Mouse (Mus musculus) neutrophil, adult 5-6 weeks (primary cell): Measurements from ENCODE around the gene Tmem192. TPM values are rescaled to one million over a fixed set of nuclear protein-coding genes. Genes with fewer than 3 reads are reported as not detected.

ENCODE experiments used
- ATAC-seq: fragments of 151-379, 151-347 bp; 2 replicates; pipeline ENCODE4 v1.8.0; 2017; ENCODE audit warnings: mild to moderate bottlenecking, moderate TSS enrichment; ENCODE audit not compliant: insufficient number of reproducible peaks, poor library complexity, low FRiP score, severe bottlenecking; ENCODE audit errors: extremely low read depth
- total RNA-seq: library from RNA; stranded (forward); fragments of 200-1000 nt; gene quantifications from 2 replicates; pipeline ENCODE4 v1.2.3, GENCODE M21; 2017

The Tmem192 gene
- total RNA-seq: 13.3 and 17.6 TPM in 2 replicates

GRCm38 (mm10) chr8:64946820-64947697 lies at the start of gene Tmem192:
Tmem192 (plus strand) TSS chr8:64947185.
- peak; percentile 90 for ATAC-seq

DNA sequence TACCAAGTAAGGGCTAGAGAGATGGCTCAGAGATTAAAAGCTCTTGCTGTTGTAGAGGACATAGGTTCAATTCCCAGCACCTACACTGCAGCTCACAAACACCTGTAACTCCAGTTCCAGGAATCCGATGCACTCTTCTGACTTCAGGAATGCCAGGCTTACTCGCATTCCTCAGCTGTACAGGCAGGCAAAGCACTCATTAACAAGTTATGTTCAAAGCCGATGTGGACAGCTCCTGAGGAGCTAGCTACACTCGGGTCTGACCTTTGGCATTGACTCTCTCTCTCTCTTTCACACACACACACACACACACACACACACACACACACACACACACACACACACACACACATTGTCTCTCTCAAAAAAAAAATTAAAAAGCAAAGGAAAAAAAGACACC lies 48.3 kb upstream of the Tmem192 start:
- no peak for ATAC-seq

GRCm38 (mm10) chr8:64900645-64901044 lies 46.3 kb upstream of the Tmem192 start:
- no peak for ATAC-seq

DNA sequence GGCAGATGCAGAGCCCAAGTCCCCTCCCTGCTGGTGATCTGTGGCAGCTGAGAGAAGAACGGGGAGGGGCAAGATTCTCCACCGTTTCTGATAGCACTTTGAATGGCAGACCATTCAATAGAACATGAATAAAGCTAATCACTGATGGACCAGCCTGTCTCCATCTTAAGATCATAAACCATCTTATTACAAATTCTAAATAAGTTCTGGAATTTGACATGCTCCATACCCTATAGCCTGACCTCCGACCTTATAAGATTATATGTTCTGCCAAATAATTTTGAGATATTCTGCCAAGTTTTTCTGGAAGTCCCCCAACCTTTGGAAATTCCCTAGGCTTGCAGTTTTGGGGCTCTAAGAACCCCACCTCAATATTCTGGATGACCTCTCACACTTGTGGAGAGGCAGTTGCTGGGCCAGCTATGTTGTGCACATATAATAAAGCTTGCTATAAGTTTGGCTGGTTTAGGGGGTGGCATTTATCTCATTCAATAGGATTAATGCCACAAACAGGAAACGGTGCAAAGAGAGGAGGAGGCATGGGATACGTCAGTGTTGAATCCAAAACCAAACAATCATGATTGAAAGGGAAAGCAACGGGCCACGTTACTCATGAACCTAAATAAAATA lies 45.3 kb upstream of the Tmem192 start:
- no peak for ATAC-seq

- ATAC-seq: no peak
These were observed 44.8 kb upstream of the Tmem192 start for GRCm38 (mm10) chr8:64902191-64902590.

- no peak for ATAC-seq
These were observed 43.2 kb upstream of the Tmem192 start for GRCm38 (mm10) chr8:64903778-64904177.

- no peak for ATAC-seq
These were observed 37.0 kb upstream of the Tmem192 start for GRCm38 (mm10) chr8:64910026-64910425.

- no peak for ATAC-seq
These were observed 30.2 kb upstream of the Tmem192 start for GRCm38 (mm10) chr8:64916793-64917192.

DNA sequence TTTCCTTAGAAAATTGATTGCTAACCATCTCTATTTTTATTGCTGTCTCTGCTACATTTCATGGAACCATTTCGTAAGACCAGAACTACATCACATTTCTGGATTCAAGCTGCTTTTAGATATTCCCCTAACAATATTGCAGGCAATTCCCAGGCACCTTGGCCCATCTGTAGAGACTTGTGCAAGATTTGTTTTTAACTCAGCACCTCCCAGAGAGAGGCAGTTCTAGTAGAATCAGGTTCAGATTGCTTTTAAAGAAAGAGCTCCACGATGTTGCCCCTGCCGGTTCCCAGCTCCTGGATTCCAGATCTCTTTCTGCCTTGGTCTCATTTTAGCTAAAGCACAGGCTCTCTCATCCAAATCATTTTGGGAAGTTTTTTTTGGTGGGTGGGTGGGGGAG lies 23.7 kb upstream of the Tmem192 start:
- no peak for ATAC-seq

DNA sequence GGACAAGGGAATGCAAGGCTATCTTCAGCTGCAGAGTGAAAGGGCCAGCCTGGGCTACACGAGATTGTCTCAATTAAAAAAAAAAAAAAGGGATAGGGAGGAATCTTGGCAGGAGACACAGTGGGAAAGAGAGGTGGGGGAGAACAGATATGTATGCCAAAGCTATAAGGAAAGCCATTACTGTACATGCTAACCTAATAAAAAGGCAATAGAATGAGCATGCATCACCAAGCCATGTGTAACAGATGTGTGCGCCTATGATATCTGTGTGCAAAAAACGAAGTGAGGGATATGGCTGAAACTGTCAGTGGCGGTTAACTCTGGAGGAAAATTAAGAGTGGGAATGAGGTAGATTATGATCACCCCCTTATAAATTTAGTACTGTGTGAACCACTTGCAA lies 21.2 kb upstream of the Tmem192 start:
- no peak for ATAC-seq

GRCm38 (mm10) chr8:64926355-64926754 lies 20.6 kb upstream of the Tmem192 start:
- no peak for ATAC-seq

DNA sequence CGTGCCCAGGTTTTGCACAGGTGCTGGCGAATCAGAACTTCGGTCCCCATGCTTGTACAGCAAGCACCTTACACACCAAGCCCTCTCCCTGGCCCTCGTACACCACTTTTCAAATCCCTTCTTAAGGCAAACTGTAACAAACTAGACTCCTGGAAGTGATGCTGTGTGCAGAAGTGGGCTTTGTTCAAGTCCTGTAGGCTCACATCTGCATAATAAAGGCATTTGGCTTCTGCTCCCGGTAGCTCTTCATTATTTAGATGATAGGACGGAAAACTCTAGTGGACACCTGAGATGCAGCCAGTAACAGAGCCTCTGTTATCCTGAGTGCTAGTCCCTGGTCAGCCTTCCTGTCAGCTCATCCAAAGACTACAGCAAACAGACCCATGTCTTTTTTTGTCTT lies 18.0 kb upstream of the Tmem192 start:
- no peak for ATAC-seq

DNA sequence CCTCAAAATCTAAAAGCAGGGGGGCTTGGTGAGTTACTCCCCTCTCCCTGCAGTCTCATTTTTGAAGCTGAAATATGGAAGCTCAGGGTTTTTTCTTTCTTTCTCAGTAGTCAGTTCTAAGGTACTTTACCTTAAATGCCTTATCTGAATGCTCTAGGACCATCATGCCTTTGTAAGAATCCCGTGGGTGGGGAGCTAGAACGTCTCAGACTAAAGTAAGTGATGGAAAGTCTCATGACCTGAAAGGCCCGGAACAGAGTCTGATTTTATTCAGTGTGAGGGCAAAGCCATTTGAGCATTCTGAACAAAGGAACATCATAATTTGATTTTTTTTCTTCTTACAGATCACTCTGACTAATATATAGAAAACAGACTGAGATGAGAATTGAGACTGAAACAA lies 12.0 kb upstream of the Tmem192 start:
- ATAC-seq: no peak

- no peak for ATAC-seq
These were observed 6.0 kb upstream of the Tmem192 start for GRCm38 (mm10) chr8:64941019-64941418.

GRCm38 (mm10) chr8:64941495-64941894 lies 5.5 kb upstream of the Tmem192 start:
- peak; percentile 91 for ATAC-seq

- no peak for ATAC-seq
These were observed 4.0 kb upstream of the Tmem192 start for GRCm38 (mm10) chr8:64942946-64943345.

DNA sequence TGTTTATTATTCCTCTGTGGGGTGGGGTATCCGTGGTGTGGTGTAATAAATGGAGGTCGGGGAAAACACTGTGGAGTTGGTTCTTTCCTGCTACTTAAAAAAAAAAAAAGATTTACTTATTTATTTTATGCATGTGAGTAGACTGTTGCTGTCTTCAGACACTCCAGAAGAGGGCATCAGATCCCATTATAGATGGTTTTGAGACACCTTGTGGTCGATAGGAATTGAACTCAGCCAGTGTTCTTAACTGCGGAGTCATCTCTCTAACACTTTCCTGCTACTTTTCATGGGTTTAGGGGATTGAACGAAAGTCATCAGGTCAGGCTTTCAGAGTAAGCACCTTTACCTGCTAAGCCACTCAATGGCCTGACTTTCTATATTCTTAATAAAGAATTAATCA lies 2.2 kb upstream of the Tmem192 start:
- ATAC-seq: no peak

- no peak for ATAC-seq
These were observed 1.4 kb upstream of the Tmem192 start for GRCm38 (mm10) chr8:64945606-64946005.

DNA sequence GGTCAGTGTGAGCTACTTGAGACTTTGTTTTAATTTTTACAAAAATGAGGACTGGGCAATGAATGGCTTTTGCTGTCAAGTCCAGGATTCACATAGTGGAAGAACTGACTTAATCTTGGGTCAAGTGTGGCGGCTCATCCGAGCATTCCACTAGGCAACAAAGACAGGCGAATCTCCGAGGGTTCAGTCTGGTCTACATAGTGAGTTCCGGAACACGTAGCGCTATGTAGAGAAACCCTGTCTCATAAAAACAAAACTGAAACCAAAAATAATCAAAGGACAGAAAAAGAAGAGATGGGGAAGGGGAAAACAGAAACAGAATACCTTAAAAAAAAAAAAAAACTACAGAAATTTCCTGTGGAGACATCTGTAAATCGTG lies 555 bp upstream of the Tmem192 start:
- ATAC-seq: no peak

DNA sequence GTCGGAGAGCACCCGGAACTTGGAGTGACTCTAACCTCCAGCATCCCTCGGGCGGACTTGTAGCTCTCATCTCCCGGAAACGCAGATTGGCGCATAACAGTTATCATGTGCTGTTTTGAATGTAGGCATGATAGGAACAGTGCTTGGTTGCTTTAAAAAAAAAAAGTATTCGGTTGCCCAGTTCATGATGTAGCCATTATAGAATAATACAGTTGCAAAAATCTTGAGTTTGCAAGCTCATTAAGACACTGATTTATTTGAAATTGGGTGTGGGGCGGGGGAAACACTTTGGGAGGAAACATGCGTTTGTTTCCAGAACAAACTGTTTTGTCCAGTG lies 681 bp downstream of the Tmem192 start:
- ATAC-seq: no peak

- ATAC-seq: no peak
These were observed 1.4 kb downstream of the Tmem192 start for GRCm38 (mm10) chr8:64948371-64948770.
